Mouse (Mus musculus) hindbrain, embryonic 16.5 days (tissue): Measurements from ENCODE around the gene Miox. TPM values are rescaled to one million over a fixed set of nuclear protein-coding genes. Genes with fewer than 3 reads are reported as not detected.

Source experiments
- ATAC-seq: fragments of 200-750 bp; cut with Nextera tagmentation; 2 replicates; pipeline ENCODE4 v1.8.0; 2017; ENCODE audit warnings: moderate TSS enrichment, moderate library complexity
- H3K27ac ChIP-seq: fragments of 300-500 bp; sonication (generic); 2 replicates; pipeline ENCODE4 v1.5.1; 2014; ENCODE audit warnings: low read depth, mild to moderate bottlenecking, control low read depth, low read length, moderate library complexity
- H3K27me3 ChIP-seq: fragments of 300-500 bp; sonication (generic); replicated peaks from 2 replicates; pipeline ENCODE4 v1.6.1; 2014; ENCODE audit warnings: low read length; ENCODE audit not compliant: control insufficient read depth, insufficient read depth
- H3K36me3 ChIP-seq: fragments of 300-500 bp; sonication (generic); 2 replicates; pipeline ENCODE4 v1.6.1; 2014; ENCODE audit warnings: mild to moderate bottlenecking, low read length, moderate library complexity, mixed read lengths; ENCODE audit not compliant: control insufficient read depth, insufficient read depth
- H3K4me1 ChIP-seq: fragments of 300-500 bp; sonication (generic); 2 replicates; pipeline ENCODE4 v1.6.1; 2014; ENCODE audit warnings: low read depth, low read length; ENCODE audit not compliant: control insufficient read depth, insufficient read depth
- H3K4me2 ChIP-seq: fragments of 300-500 bp; sonication (generic); 2 replicates; pipeline ENCODE4 v1.6.1; 2014; ENCODE audit warnings: mild to moderate bottlenecking, low read length, control low read depth, moderate library complexity
- H3K4me3 ChIP-seq: fragments of 300-500 bp; sonication (generic); 2 replicates; pipeline ENCODE4 v1.5.1; 2014; ENCODE audit warnings: mild to moderate bottlenecking, low read length, control low read depth, moderate library complexity
- H3K9ac ChIP-seq: fragments of 300-500 bp; sonication (generic); 2 replicates; pipeline ENCODE4 v1.6.1; 2014; ENCODE audit warnings: low read depth, mild to moderate bottlenecking, control low read depth, low read length, moderate library complexity
- H3K9me3 ChIP-seq: fragments of 300-500 bp; sonication (generic); 2 replicates; pipeline ENCODE4 v1.6.1; 2014; ENCODE audit warnings: mild to moderate bottlenecking, low read length, moderate library complexity; ENCODE audit not compliant: control insufficient read depth
- WGBS: fragments of 180-500 bp; shearing (Covaris S2); extraction: QIAGEN DNeasy Blood & Tissue Kit; methylation state at CpG from one replicate; pipeline ENCODE4 v1.1.7; 2014; 5-methylcytosine and 5-hydroxymethylcytosine counted together
- polyA plus RNA-seq: library from polyadenylated mRNA; unstranded; fragments of >200 nt; fragmentation: Nextera tagmentation; extraction: Ambion mirVana; gene quantifications from 2 replicates; pipeline ENCODE4 v1.2.1, GENCODE M21; 2015

The Miox gene
- polyA plus RNA-seq, result not detected in 2 replicates

GRCm38 (mm10) chr15:89334271-89334670 lies at the start of gene Miox:
Miox (plus strand) TSS chr15:89334398.
- Histone ChIP-seq H3K9ac (no peak within 1 kb of the TSS), H3K36me3 (no peaks in the 10 kb centered on the region), H3K4me2 (no peak within 1 kb of the TSS), H3K27ac (no peak within 1 kb of the TSS), H3K4me1 (no peaks in the 10 kb centered on the region), H3K27me3 (no peaks in the 10 kb centered on the region), H3K4me3 (no peak within 1 kb of the TSS), H3K9me3 (no peaks in the 10 kb centered on the region)
- no peak for ATAC-seq
- 91% methylated on average over 7 of the region's 7 CpGs for WGBS

GRCm38 (mm10) chr15:89285004-89285403 lies 49.2 kb upstream of the Miox start:
- no peak for ATAC-seq
- Histone ChIP-seq H3K27me3 (no peaks in the 10 kb centered on the region), H3K9me3 (no peaks in the 10 kb centered on the region), H3K4me3 (no peak overlapping the region), H3K36me3 (peaks cover 52% of the 10 kb centered on the region), H3K27ac (no peak overlapping the region), H3K4me1 (no peaks in the 10 kb centered on the region), H3K4me2 (no peak overlapping the region), H3K9ac (no peak overlapping the region)

DNA sequence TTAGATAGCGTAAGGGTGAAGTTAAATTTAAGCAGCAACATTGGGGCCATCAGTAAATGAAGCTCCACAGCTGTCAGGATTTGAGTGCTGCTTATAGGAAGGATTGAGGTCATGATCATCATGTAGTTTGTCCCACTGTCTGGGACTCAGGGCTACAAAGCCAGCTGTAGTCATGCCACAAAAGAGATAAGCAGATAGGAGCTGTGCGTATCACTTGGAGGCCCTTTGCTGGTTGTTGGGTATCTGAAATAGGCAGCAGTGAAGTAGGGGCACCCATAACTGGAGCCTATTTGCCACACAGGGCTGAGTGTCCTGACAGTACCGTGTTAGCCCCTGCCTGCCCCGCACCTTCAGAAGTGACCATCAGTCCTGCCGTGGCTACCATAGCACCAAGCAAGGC lies 48.7 kb upstream of the Miox start:
- Histone ChIP-seq H3K4me1 (no peaks in the 10 kb centered on the region), H3K27me3 (no peaks in the 10 kb centered on the region), H3K4me3 (no peak overlapping the region), H3K9me3 (no peaks in the 10 kb centered on the region), H3K9ac (no peak overlapping the region), H3K4me2 (no peak overlapping the region), H3K27ac (no peak overlapping the region), H3K36me3 (peaks cover 49% of the 10 kb centered on the region)
- no peak for ATAC-seq
- 98% methylated on average over 5 of the region's 5 CpGs for WGBS

GRCm38 (mm10) chr15:89286114-89286513 lies 48.1 kb upstream of the Miox start:
- no peaks in the 10 kb centered on the region for H3K27me3 ChIP-seq
- no peak overlapping the region for H3K9ac ChIP-seq
- no peak overlapping the region for H3K4me3 ChIP-seq
- H3K4me1 ChIP-seq, result no peaks in the 10 kb centered on the region
- H3K36me3 ChIP-seq, result peaks cover 51% of the 10 kb centered on the region
- H3K27ac ChIP-seq, result no peak overlapping the region
- H3K4me2 ChIP-seq, result no peak overlapping the region
- 85% methylated on average over 7 of the region's 7 CpGs for WGBS
- no peak for ATAC-seq
- no peaks in the 10 kb centered on the region for H3K9me3 ChIP-seq

DNA sequence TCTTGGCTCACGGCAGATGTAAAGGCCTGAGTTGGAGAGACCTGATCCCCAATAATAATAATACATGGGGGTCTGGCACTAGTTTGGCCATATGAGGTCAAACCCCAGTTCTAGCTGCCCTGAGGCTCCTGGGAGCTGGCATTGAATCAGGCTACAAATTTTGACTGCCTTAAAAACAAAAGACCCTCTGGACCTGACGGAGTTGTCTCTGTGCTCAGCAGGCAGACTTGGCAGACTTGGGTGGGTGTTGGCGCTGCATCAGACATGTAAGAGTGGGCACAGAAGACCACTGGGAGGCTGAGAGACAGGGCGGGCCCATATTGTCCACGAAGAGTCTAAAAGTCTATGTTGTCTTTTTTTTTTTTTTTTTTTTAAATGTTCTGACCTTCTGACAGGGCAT lies 47.6 kb upstream of the Miox start:
- H3K9ac ChIP-seq, result no peak overlapping the region
- H3K4me1 ChIP-seq, result no peaks in the 10 kb centered on the region
- H3K4me3 ChIP-seq, result no peak overlapping the region
- no peak overlapping the region for H3K27ac ChIP-seq
- peaks cover 53% of the 10 kb centered on the region for H3K36me3 ChIP-seq
- H3K4me2 ChIP-seq, result no peak overlapping the region
- H3K27me3 ChIP-seq, result no peaks in the 10 kb centered on the region
- ATAC-seq, result no peak
- no peaks in the 10 kb centered on the region for H3K9me3 ChIP-seq
- WGBS, result 78% methylated on average over 5 of the region's 5 CpGs

GRCm38 (mm10) chr15:89288227-89288767 lies 45.9 kb upstream of the Miox start:
- Histone ChIP-seq H3K9ac (no peak overlapping the region), H3K4me1 (no peaks in the 10 kb centered on the region), H3K4me3 (no peak overlapping the region), H3K36me3 (peaks cover 50% of the 10 kb centered on the region), H3K9me3 (no peaks in the 10 kb centered on the region), H3K4me2 (no peak overlapping the region), H3K27ac (no peak overlapping the region), H3K27me3 (no peaks in the 10 kb centered on the region)
- 0 out of 2 replicates have a peak, but pooled peaks have one; percentile 15 for ATAC-seq
- WGBS, result 94% methylated on average over 22 of the region's 23 CpGs

DNA sequence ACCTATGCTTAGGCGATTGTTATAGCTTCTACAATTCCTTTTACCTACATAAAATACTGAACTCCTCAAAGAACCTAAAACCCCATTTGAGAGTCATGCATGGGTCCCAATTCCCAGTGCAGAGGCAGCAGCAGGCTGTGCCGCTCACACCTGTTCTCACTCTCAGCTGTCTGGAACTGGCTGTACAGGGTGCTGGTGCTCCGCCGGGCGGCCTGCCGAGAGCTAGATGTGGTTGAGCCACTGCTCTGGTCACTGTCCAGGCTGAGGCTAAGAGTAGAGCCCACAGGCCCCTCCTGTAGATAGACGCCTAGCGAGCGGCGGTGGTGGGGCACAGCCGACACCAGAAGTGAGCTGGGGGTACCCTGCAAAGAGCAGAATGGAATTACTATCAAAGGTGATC lies 44.7 kb upstream of the Miox start:
- no peak for ATAC-seq
- 94% methylated on average over 11 of the region's 11 CpGs for WGBS
- H3K9me3 ChIP-seq, result no peaks in the 10 kb centered on the region
- no peak overlapping the region for H3K4me2 ChIP-seq
- H3K36me3 ChIP-seq, result peaks cover 55% of the 10 kb centered on the region
- H3K4me1 ChIP-seq, result no peaks in the 10 kb centered on the region
- H3K27me3 ChIP-seq, result no peaks in the 10 kb centered on the region
- no peak overlapping the region for H3K4me3 ChIP-seq
- no peak overlapping the region for H3K27ac ChIP-seq
- no peak overlapping the region for H3K9ac ChIP-seq

GRCm38 (mm10) chr15:89291521-89291920 lies 42.7 kb upstream of the Miox start:
- Histone ChIP-seq H3K27ac (no peak overlapping the region), H3K4me1 (no peaks in the 10 kb centered on the region), H3K9ac (no peak overlapping the region), H3K4me2 (no peak overlapping the region), H3K9me3 (no peaks in the 10 kb centered on the region), H3K27me3 (no peaks in the 10 kb centered on the region), H3K36me3 (peaks cover 61% of the 10 kb centered on the region), H3K4me3 (no peak overlapping the region)
- WGBS, result 94% methylated on average over 3 of the region's 3 CpGs
- no peak for ATAC-seq

DNA sequence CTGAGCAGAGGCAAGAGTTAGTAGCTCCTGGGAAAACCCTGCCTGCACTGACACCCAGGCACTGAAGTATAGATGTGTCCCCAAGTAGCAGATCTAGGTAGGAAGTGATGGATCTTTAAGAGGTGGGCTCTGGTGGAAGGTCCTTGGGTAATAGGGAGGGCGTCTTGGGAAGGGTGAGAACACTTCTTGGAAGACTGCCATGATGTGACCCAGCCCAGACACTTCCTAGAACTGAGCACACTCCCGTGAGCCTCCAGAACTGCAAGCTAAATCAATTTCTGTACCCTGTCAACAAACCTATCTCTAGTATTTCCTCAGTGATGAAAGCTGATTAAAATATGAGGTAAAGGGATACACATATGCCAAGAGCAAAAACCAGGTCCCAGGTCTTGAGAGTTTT lies 41.4 kb upstream of the Miox start:
- no peaks in the 10 kb centered on the region for H3K4me1 ChIP-seq
- no peak overlapping the region for H3K9ac ChIP-seq
- H3K4me3 ChIP-seq, result no peak overlapping the region
- no peaks in the 10 kb centered on the region for H3K9me3 ChIP-seq
- 77% methylated on average over 2 of the region's 2 CpGs for WGBS
- H3K4me2 ChIP-seq, result no peak overlapping the region
- H3K27ac ChIP-seq, result no peak overlapping the region
- H3K27me3 ChIP-seq, result no peaks in the 10 kb centered on the region
- peaks cover 62% of the 10 kb centered on the region for H3K36me3 ChIP-seq
- no peak for ATAC-seq

GRCm38 (mm10) chr15:89293778-89294177 lies 40.4 kb upstream of the Miox start:
- Histone ChIP-seq H3K4me3 (no peak overlapping the region), H3K9ac (no peak overlapping the region), H3K4me2 (no peak overlapping the region), H3K27ac (no peak overlapping the region), H3K27me3 (no peaks in the 10 kb centered on the region), H3K4me1 (no peaks in the 10 kb centered on the region), H3K36me3 (peaks cover 58% of the 10 kb centered on the region), H3K9me3 (no peaks in the 10 kb centered on the region)
- ATAC-seq, result no peak
- 95% methylated on average over 10 of the region's 10 CpGs for WGBS
